Mouse (Mus musculus): ENCODE measurements around the gene Pheta1. TPM values are rescaled to one million over a fixed set of nuclear protein-coding genes. Genes with fewer than 3 reads are reported as not detected.
A peak's percentile ranks its signal among the peaks of the same experiment; 100 is the strongest.

Pheta1 gene
- polyA plus RNA-seq, 1 experiment: 6.7 TPM

DNA sequence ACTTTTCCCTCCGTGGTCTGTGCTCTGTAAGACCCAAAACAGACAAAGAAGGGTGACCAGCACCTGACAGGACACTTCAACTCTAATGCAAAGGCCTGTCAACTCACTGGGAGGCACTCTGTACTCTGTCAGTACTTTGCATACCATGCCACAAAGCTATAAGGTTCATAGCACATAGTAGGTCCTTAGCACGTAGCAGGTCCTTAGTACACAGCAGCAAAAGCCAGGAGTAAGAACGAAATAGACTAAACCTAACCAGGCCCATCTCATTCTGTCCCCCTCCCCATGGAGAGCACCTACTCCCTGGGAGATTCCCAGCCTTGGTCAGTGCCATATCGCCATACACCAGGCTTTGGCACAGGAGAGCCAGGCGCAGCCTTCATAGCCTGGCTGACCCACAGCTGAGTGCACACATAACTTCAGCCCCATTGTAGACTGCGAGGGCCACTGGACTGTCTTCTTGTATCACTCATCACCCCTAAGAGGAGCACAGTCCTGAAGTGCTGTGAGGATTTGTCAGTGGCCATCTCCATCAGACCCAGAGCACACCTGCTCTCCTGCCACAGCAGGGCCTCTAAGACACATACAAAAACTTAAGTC lies 17.7 kb upstream of the Pheta1 start:
- WGBS: 89% methylated on average over 6 of the region's 6 CpGs
- Histone ChIP-seq H3K4me3 (replicated peaks; ENCODE audit: control insufficient read depth, low read depth, low read length) (no peak overlapping the region), H3K27ac (ENCODE audit: control insufficient read depth, insufficient read depth, low read depth, low read length, poor library complexity) (no peak overlapping the region), H3K4me1 (ENCODE audit: control insufficient read depth, insufficient read depth, low read length) (peaks cover 8% of the 10 kb centered on the region)
- TF ChIP-seq POLR2A (IDR thresholded peaks at IDR 0.05; ENCODE audit: borderline replicate concordance, control insufficient read depth, low read depth, low read length): no peak
- TF ChIP-seq CTCF (IDR thresholded peaks at IDR 0.05; ENCODE audit: control insufficient read depth, insufficient read depth, low read length): no peak

DNA sequence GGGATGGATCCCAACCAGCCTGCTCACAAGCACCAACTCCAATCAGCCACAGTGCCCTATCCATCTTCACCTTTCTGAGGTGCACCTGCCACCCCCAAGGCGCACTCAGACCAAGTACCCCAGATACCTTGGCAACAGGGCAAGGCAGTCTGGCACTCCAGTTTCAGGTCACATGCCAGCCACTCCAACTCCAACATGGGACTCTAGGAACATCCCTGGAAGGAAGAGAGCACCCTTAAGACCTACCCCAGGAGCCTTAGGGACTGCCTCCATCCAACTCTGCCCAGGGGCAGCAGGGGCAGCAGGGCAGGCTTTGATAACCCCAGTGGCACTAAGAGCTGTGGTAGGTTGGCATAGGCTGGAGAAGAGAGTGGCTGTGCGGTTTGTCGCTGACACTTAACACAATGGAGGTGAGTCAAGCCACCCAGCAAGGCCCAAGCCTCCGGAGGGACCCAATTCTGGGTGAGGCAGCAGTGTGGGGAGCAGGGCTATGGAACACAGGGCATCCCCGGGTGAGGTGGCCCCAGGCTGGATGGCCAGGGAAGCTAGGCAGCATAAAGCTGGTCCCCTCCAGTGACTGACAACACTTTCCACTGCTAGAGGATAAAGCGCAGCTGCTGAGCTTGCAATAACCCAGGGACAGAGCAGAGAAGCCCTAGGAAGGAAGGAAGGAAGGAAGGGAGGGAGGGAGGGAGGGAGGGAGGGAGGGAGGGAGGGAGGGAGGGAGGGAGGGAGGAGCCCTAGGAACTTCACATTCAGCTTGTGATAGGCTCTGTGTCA lies 16.2 kb upstream of the Pheta1 start:
- Histone ChIP-seq H3K27ac (ENCODE audit: control insufficient read depth, insufficient read depth, low read depth, low read length, poor library complexity) (peak overlapping the region; percentile 16; the same call in 1 of the 2 replicates), H3K4me3 (replicated peaks; ENCODE audit: control insufficient read depth, low read depth, low read length) (no peak overlapping the region), H3K4me1 (ENCODE audit: control insufficient read depth, insufficient read depth, low read length) (peaks cover 8% of the 10 kb centered on the region)
- WGBS: 46% methylated on average over 6 of the region's 6 CpGs
- TF ChIP-seq CTCF (IDR thresholded peaks at IDR 0.05; ENCODE audit: control insufficient read depth, insufficient read depth, low read length) (no peak), POLR2A (IDR thresholded peaks at IDR 0.05; ENCODE audit: borderline replicate concordance, control insufficient read depth, low read depth, low read length) (no peak)

DNA sequence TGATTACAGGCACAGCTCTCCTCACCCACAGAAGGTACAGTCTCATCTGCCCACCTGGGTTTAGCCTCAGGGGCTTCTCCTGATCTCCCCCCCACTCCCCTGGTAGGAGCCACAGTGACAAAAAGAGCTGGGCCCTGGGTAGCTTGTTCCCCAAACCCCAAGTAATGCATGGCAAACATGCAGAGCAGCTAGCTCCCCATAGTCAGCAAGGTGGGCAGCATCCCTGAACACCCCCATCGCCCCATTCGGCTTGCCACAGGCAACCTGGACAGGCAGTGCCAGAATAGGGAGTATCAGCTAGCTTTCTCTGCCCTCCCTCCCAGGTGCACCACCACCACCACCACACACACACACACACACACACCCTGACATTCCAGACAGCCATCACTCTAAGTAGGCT lies 15.6 kb upstream of the Pheta1 start:
- peak overlapping the region; percentile 53 for H3K4me3 ChIP-seq (replicated peaks; ENCODE audit: control insufficient read depth, low read depth, low read length)
- H3K4me1 ChIP-seq (ENCODE audit: control insufficient read depth, insufficient read depth, low read length): peaks cover 8% of the 10 kb centered on the region
- WGBS: 18% methylated on average over 2 of the region's 2 CpGs
- no peak for TF ChIP-seq POLR2A (IDR thresholded peaks at IDR 0.05; ENCODE audit: borderline replicate concordance, control insufficient read depth, low read depth, low read length)
- no peak for TF ChIP-seq CTCF (IDR thresholded peaks at IDR 0.05; ENCODE audit: control insufficient read depth, insufficient read depth, low read length)
- H3K27ac ChIP-seq (ENCODE audit: control insufficient read depth, insufficient read depth, low read depth, low read length, poor library complexity): peak overlapping the region; percentile 52

DNA sequence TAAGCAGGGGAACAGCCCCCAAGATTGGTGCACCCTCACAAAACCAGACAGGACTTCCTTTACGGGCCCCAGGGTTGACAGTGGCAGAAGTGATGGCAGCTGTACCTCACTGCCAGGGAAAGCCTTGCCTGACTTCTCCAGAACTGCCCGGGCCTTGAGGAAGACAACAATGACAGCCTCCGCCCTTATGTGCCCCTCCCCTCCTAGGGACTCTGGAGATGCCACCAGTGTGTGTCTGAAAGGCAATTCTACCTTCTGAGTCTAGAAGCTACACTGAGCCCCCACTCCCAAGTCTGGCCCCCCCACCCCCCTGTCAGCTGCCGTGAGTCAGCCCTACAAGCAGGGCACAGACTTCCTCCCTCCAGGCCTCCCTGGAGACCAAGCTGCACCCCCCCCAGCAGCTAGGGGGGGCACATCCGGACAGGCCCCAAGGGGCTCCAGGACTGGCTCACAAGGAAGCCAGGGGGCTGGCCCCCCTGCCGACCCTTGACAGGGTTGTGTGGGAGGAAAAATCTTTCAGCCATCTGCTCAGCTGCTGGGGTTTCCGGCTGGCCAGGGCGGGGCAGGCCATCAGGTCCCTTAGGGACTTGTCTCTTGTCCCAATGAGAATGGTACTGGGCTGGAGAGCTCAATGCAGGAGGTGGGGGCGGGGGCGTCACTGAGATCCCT lies 15.1 kb upstream of the Pheta1 start:
- Histone ChIP-seq H3K27ac (ENCODE audit: control insufficient read depth, insufficient read depth, low read depth, low read length, poor library complexity) (peak overlapping the region; percentile 98), H3K4me1 (ENCODE audit: control insufficient read depth, insufficient read depth, low read length) (peaks cover 8% of the 10 kb centered on the region)

DNA sequence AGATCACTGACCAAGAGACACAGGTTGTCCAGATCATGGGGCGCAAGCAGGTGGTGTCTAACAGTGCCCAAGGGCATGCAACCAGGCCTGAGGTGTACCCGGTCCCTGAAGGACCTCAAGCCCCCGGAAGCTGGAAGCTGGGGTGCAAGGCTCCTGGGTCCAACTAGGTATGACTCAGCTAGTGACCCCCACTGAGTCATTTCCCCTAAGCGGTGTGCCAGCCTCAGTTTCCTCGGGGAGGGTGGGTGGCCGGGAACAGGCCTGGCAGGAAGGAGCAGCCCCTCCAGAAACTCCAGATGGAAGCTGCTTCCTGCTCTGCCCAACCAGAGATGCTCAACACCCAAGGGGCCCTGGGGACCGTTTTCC lies 14.6 kb upstream of the Pheta1 start:
- Histone ChIP-seq H3K4me3 (replicated peaks; ENCODE audit: control insufficient read depth, low read depth, low read length) (peak overlapping the region; percentile 89), H3K27ac (ENCODE audit: control insufficient read depth, insufficient read depth, low read depth, low read length, poor library complexity) (peak overlapping the region; percentile 98), H3K4me1 (ENCODE audit: control insufficient read depth, insufficient read depth, low read length) (peaks cover 8% of the 10 kb centered on the region)
- TF ChIP-seq CTCF (IDR thresholded peaks at IDR 0.05; ENCODE audit: control insufficient read depth, insufficient read depth, low read length) (no peak; the same call in 1 of the 2 replicates), POLR2A (IDR thresholded peaks at IDR 0.05; ENCODE audit: borderline replicate concordance, control insufficient read depth, low read depth, low read length) (no peak)
- 12% methylated on average over 7 of the region's 7 CpGs for WGBS

More for the DNA sequence above, 15.1 kb upstream of the Pheta1 start:
- TF ChIP-seq POLR2A (IDR thresholded peaks at IDR 0.05; ENCODE audit: borderline replicate concordance, control insufficient read depth, low read depth, low read length) (peak; percentile 6; the same call in 1 of the 2 replicates), CTCF (IDR thresholded peaks at IDR 0.05; ENCODE audit: control insufficient read depth, insufficient read depth, low read length) (no peak)
- WGBS: 6% methylated on average over 10 of the region's 10 CpGs
- H3K4me3 ChIP-seq (replicated peaks; ENCODE audit: control insufficient read depth, low read depth, low read length): peak overlapping the region; percentile 89

DNA sequence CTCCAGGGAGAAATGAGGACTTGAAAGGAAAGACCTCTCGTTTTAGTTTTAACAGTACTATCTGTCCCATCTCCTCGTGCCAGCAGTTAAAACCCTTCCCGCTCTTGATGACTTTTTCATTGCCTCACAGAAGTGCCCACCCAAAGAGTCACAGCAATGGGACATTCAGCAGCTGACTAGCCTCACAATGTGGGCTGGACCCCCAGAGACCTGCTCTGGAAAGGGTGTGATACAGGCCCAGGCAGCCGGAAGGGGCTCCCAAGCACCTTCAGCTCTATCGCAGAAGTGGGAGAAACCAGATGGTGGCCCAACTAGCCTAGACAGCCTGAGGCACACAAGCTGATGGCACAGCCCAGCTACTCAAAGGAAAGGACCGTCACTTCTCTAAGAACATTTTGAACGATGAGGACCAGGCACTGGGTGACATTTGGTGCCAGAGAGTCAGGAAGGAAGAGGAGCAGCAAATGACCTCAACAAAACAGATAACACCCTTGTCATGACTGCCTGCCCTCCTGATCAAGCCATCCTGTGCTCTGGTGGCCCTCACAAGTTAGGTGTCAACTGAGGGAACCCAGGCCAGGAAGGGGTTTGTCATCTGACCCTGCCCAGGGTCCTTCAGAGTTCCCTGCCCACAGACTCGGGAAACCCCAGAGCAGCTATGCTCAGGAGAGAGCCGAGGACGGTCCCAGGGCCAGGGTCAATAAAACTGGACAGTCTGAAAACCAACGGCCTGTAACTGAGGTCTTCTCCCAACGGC lies 13.6 kb upstream of the Pheta1 start:
- Histone ChIP-seq H3K4me3 (replicated peaks; ENCODE audit: control insufficient read depth, low read depth, low read length) (peak overlapping the region; percentile 89), H3K4me1 (ENCODE audit: control insufficient read depth, insufficient read depth, low read length) (peaks cover 8% of the 10 kb centered on the region), H3K27ac (ENCODE audit: control insufficient read depth, insufficient read depth, low read depth, low read length, poor library complexity) (peak overlapping the region; percentile 98)
- WGBS: 6% methylated on average over 12 of the region's 12 CpGs
- no peak for TF ChIP-seq CTCF (IDR thresholded peaks at IDR 0.05; ENCODE audit: control insufficient read depth, insufficient read depth, low read length)
- no peak for TF ChIP-seq POLR2A (IDR thresholded peaks at IDR 0.05; ENCODE audit: borderline replicate concordance, control insufficient read depth, low read depth, low read length)

DNA sequence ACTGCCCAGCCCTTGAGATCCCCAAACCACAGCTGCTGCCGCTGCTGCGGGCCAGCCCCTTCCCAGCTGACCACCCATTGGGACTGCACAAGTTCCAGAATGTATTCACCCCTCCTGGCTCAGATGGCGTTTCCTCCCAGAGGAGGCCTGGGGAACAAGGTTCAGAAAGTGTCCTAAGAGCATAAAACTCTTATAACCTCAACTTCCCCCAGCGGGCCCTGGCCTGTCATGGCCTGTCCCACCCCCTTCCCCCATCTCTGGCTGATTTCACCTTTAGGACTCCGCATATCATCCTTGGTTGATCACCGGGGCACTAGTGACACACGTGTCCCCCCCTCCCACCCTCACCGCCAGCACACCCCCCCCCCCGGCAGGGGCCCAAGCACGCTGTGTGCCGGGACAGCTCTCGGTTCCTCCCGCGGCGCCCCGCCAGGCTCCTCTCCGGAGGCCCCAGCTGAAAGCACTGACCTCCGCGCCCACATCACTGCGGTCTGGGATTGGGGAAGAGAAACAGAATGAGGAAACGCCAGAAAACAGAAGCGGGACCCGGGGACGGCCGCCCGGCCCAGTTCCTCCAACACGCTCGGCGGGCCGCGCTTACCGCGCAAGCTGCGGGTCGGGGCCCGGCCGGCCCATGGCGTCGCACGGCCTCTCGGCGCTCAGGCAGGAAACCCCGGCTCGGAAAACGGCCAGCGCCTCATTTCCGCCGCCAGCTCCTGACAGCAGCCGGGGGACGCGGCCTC lies 12.7 kb upstream of the Pheta1 start:
- H3K4me3 ChIP-seq (replicated peaks; ENCODE audit: control insufficient read depth, low read depth, low read length): peak overlapping the region; percentile 89
- TF ChIP-seq POLR2A (IDR thresholded peaks at IDR 0.05; ENCODE audit: borderline replicate concordance, control insufficient read depth, low read depth, low read length): no peak
- TF ChIP-seq CTCF (IDR thresholded peaks at IDR 0.05; ENCODE audit: control insufficient read depth, insufficient read depth, low read length): no peak
- peak overlapping the region; percentile 100 for H3K27ac ChIP-seq (ENCODE audit: control insufficient read depth, insufficient read depth, low read depth, low read length, poor library complexity)
- under 1% methylated on average over 51 of the region's 51 CpGs for WGBS
- H3K4me1 ChIP-seq (ENCODE audit: control insufficient read depth, insufficient read depth, low read length): peaks cover 8% of the 10 kb centered on the region

Measured in bone marrow, adult 2 months (tissue).